9 mouse cellular contexts compared by ENCODE assay signal in the genomic region with DNA sequence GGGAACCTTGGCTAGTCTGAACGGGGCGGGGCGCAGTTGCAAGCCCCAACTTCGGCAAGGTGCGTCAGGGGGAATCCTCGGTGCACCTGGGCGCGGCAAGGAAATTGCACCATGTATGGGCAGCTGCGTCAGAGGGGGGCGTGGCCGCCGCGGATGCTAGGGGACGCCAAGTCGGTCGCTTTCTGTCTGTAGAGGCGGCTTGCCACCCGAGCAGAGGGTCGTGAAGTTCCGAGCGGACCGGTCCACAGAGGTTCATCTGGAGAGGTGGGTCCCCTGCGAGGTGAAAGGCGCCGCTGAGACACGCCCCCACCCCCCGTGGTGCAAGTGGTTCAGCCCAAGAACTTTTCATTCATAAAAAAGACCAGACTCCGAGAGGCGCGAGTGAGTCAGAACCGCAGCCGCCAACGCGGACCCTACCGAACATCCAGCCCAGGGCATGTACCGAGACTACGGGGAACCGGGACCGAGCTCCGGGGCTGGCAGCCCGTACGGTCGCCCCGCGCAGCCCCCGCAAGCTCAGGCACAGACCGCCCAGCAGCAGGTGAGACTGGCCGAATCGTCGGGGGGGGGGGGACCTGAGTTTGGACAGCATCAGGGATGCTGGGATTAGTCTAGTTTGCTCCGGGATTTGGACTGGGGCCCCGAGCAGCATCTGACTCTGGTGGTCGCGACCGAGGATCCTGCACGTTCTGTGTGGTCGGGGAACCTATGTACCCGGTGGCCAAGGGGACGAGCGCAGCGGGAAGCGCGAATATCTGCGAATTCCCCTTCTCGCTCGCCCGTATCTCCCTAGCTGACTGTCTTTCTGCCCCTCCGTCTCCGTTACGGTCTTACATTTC. TPM values are rescaled to one million over a fixed set of nuclear protein-coding genes. Genes with fewer than 3 reads are reported as not detected.
DNase-seq lines count a peak whose midpoint lies in the region; ATAC-seq and TF ChIP-seq lines count a peak whose summit lies in the region.
"Had no signal": no experiment of that assay in that cellular context is flagged by ENCODE, and none has a peak within 500 bp of the region (broad histone marks: within the 10 kb centered on the region; RNA-seq: fewer than 3 reads in every experiment).

Gene Fosl1 (plus strand): TSS at position 33 of the 839 bp plus-strand sequence.

- H3K9me3 ChIP-seq in megakaryocyte, embryonic 14.5 days: no peaks in the 10 kb centered on the region

- peak; percentile 4; the same call in 1 of the 2 replicates for TF ChIP-seq POLR2A in bone marrow, adult 2 months (IDR thresholded peaks at IDR 0.05; ENCODE audit: borderline replicate concordance, control insufficient read depth, low read depth, low read length)
- TF ChIP-seq POLR2A in small intestine, adult 2 months (IDR thresholded peaks at IDR 0.05; ENCODE audit: low read depth, low read length): no peak

- H3K27me3 ChIP-seq in megakaryocyte, embryonic 14.5 days (replicated peaks): peaks cover 72% of the 10 kb centered on the region
- H3K27me3 ChIP-seq in small intestine, adult 2 months (ENCODE audit: control insufficient read depth, insufficient read depth, low read length): peaks cover 17% of the 10 kb centered on the region

- under 1% methylated on average over 70 of the region's 70 CpGs for WGBS in bone marrow, adult 2 months
- under 1% methylated on average over 70 of the region's 70 CpGs for WGBS in small intestine, adult 2 months

- peak; percentile 56; the same call in 1 of the 2 replicates for ATAC-seq in erythroid progenitor cell, adult 5-6 weeks (replicated peaks; ENCODE audit: low FRiP score, poor library complexity, severe bottlenecking)
- peak; percentile 79 to 82 for ATAC-seq in hematopoietic stem cell, adult 5-6 weeks (replicated peaks in 1 of 2; ENCODE audit: insufficient read depth in 1 of 2, low FRiP score in 2 of 2, low TSS enrichment in 1 of 2, low read depth in 1 of 2, poor library complexity in 2 of 2, severe bottlenecking in 2 of 2)

- DNase-seq in ES-CJ7 (ENCODE audit: low read depth, low spot score) (peak; percentile 84), MN1 (ENCODE audit: low spot score) (no peak)
- peak; percentile 67 to 78 for DNase-seq in left cerebral cortex, postnatal 25 days (ENCODE audit: low spot score in 2 of 2)

- H3K36me3 ChIP-seq in megakaryocyte, embryonic 14.5 days (replicated peaks; ENCODE audit: low read length): no peaks in the 10 kb centered on the region
- H3K36me3 ChIP-seq in small intestine, adult 2 months (ENCODE audit: control insufficient read depth, insufficient read depth, low read length): no peaks in the 10 kb centered on the region

- intact Hi-C loops in left cerebral cortex, postnatal 25 days (cut with DNase I): no loop called here

- H3K27ac ChIP-seq in bone marrow, adult 2 months (ENCODE audit: control insufficient read depth, insufficient read depth, low read depth, low read length, poor library complexity): no peak within 1 kb of the TSS
- no peak within 1 kb of the TSS for H3K27ac ChIP-seq in small intestine, adult 2 months (ENCODE audit: insufficient read depth, low read depth, low read length)

- no peak for TF ChIP-seq CTCF in bone marrow, adult 2 months (IDR thresholded peaks at IDR 0.05; ENCODE audit: control insufficient read depth, insufficient read depth, low read length)
- TF ChIP-seq CTCF in small intestine, adult 2 months (IDR thresholded peaks at IDR 0.05; ENCODE audit: extremely low read depth, insufficient read length, insufficient replicate concordance, low read depth, low read length): no peak

- H3K4me3 ChIP-seq in bone marrow, adult 2 months (replicated peaks; ENCODE audit: control insufficient read depth, low read depth, low read length): peak within 1 kb of the TSS; percentile 50
- H3K4me3 ChIP-seq in megakaryocyte, embryonic 14.5 days (replicated peaks): peak within 1 kb of the TSS; percentile 93
- peak within 1 kb of the TSS; percentile 79 for H3K4me3 ChIP-seq in small intestine, adult 2 months (ENCODE audit: low read depth, low read length)

- peaks cover 9% of the 10 kb centered on the region for H3K4me1 ChIP-seq in bone marrow, adult 2 months (ENCODE audit: control insufficient read depth, insufficient read depth, low read length)
- H3K4me1 ChIP-seq in megakaryocyte, embryonic 14.5 days: peaks cover 51% of the 10 kb centered on the region
- peaks cover 13% of the 10 kb centered on the region for H3K4me1 ChIP-seq in small intestine, adult 2 months (ENCODE audit: control insufficient read depth, insufficient read depth, insufficient read length, low read length)

RNA-seq across cellular contexts. Expression of gene Fosl1, which starts in this region (rescaled TPM):
- not detected in 2 replicates for polyA plus RNA-seq in bone marrow, adult 2 months (2011; ENCODE audit: insufficient read depth, insufficient read length, low replicate concordance, missing spikeins)
- not detected in 2 replicates for total RNA-seq in erythroid progenitor cell, adult 5-6 weeks (2015; ENCODE audit: low replicate concordance)
- not detected in 2 replicates for total RNA-seq in erythroid progenitor cell, adult 5-6 weeks (2017; ENCODE audit: low replicate concordance)
- total RNA-seq in hematopoietic stem cell, adult 5-6 weeks (2017): 1.3 and 4.2 TPM in 2 replicates
- total RNA-seq in left cerebral cortex, postnatal 25 days (2021): not detected
- polyA plus RNA-seq in megakaryocyte, embryonic 14.5 days (2012; ENCODE audit: insufficient read depth, low replicate concordance): 4.3 TPM in 1 of 2 replicates, not detected in the other
- polyA plus RNA-seq in small intestine, adult 2 months (2012; rRNA removed): 0.91 and 2.6 TPM in 2 replicates
- total RNA-seq: layer of hippocampus, postnatal 25 days had no signal

Comparison
In these comparisons a context has a peak if more than half of its experiments do, and no peak if none do; other contexts are left out.
1. Peak in ATAC-seq in erythroid progenitor cell, adult 5-6 weeks; RNA of the gene not detected or under 1 TPM.
2. Peak in DNase-seq in left cerebral cortex, postnatal 25 days; RNA of the gene not detected or under 1 TPM.